Mouse (Mus musculus) thymus, postnatal 4 days (tissue): ENCODE results near the gene Lbhd2.

Experiments used
- DNase-seq: peaks from one replicate; pipeline ENCODE4 v3.0.0; 2021

Lbhd2 gene

GRCm38 (mm10) chr12:111432751-111433331 is 26.2 kb downstream of the Lbhd2 start:
- no peak for DNase-seq

- no peak for DNase-seq
These were observed 27.6 kb downstream of the Lbhd2 start for GRCm38 (mm10) chr12:111434164-111434744.

GRCm38 (mm10) chr12:111434745-111435327 is 28.2 kb downstream of the Lbhd2 start:
- DNase-seq: no peak

DNA sequence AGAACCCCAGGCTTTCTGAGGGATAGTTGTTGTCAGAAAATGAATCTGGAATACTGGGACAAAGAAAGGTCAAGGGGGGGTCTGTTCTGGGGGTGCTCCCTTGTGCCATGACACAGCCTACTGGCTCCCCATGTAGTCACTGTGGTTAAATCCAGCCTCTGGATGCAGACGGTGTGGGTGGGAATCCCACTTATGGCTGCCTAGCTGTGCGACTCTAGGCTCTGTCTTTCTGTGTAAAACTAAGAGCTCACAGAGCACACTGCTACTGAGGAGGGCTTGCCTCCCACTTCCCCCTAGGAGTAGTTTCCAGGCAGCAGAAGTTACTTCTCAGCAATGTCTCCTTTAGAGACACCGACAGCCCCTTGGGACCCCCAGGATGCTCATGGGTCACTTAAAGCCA is 29.6 kb downstream of the Lbhd2 start:
- no peak for DNase-seq

DNA sequence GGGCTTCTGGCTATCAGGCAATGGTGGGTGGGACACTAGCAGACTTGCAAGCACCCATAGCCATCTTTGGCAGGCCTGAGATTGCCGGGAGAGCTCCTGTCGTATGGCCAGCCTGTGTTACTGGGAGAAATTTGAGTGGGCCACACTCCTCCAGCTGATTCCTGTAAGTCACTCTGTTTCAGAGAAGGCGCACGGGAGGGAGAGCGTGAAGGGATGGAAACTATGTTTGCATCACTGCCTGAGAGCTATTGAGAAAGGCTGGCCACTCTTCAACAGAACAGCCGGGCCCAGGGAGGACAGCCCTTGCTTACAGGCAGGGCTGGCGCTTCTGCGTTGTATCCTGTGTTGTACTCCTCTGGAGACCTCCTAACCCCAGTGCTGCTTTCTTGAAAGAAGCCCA is 30.0 kb downstream of the Lbhd2 start:
- no peak for DNase-seq

GRCm38 (mm10) chr12:111437222-111437900 is 30.8 kb downstream of the Lbhd2 start:
- DNase-seq: no peak

GRCm38 (mm10) chr12:111438850-111439249 is 32.2 kb downstream of the Lbhd2 start:
- no peak for DNase-seq

- DNase-seq: no peak
These were observed 34.2 kb downstream of the Lbhd2 start for GRCm38 (mm10) chr12:111440701-111441373.

DNA sequence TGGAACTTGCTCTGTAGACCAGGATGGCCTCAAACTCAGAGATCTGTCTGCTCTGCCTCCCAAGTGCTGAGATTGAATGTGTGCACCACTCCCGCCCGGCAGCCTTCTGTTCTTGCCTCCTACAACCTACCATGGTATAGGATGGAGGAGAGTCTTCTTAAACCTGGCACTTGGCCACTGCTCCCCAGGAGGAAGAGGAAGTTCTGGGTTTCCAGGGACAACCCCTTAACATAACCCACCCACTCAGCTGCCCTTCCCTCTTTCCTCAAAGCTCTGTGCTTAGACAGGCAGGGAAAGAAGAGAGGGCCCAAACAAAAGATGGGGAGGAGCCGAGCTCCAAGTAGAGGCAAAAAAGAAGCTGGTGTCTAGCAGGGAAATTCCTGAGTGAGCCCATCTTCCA is 34.9 kb downstream of the Lbhd2 start:
- no peak for DNase-seq

GRCm38 (mm10) chr12:111442309-111443010 is 35.9 kb downstream of the Lbhd2 start, which contains the start of gene Tnfaip2:
Tnfaip2 (plus strand) TSS chr12:111442469.
- DNase-seq: peak; percentile 36

- no peak for DNase-seq
These were observed 36.6 kb downstream of the Lbhd2 start for GRCm38 (mm10) chr12:111443011-111443870.

DNA sequence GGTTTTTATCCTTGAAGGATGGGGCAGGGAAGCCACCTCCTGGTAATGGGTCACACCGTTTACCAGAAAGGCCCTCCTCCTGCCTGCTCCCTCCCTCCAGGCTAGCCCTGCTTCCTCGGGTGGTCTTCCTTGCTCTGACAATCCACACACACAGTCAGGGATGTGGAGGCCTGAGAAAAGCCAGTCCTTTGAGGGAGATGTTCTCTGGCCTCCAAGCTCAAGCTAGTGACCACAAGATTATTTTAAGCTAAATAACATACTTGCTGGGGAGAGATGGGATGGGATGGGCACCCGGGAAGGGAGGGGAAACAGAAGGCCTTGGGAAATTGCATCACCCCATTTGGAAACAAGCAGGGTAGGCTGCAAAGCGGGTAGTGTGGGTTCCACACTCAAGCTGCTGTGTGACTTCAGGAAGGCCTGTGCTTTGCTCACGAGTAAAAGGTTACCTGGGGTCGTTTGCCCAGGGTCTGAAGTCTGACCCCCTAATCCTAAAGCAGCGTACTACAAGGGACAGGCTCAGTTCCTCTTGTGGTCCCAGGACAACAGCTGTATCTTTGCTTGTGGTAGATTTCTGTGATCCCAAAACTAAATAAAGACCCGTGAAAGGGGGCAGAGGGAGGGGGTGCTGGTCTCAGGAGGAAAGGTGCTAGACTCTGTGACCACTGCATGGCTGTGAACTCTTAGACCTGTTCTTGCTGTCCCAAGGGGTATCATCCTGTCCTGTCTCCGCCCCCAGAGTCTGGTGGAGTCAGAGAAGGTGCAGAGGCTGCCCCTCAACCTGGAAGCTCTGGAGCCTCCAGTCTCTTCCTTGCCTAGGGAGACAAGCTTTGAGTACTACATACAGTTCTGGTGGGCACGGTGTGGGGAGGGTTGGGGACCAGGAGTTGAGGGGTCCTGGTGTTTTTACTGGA is 37.6 kb downstream of the Lbhd2 start:
- no peak for DNase-seq

GRCm38 (mm10) chr12:111445161-111445889 is 38.7 kb downstream of the Lbhd2 start:
- peak; percentile 36 for DNase-seq

- no peak for DNase-seq
These were observed 39.4 kb downstream of the Lbhd2 start for GRCm38 (mm10) chr12:111445890-111446613.

DNA sequence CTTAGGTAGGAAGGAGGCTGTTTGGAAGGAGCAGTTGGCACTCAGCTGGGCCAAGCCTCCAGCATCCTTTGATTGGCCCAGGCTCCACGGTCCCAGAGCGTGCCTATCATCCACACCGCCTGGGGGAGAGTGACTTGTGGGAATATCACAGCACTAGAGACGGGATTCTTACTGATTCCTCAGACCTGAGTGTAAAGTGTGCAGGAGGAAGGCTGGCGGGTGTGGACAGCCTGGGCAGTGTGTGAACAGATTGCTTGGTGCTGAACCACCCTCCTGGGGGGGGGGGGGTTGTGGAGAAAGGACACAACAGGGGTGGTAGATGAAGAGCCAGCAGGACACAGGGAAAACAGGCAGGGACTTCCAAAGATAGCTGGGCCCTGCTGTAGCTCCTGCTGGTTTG is 40.1 kb downstream of the Lbhd2 start:
- no peak for DNase-seq

GRCm38 (mm10) chr12:111447350-111447749 is 40.7 kb downstream of the Lbhd2 start:
- DNase-seq: no peak

- DNase-seq: no peak
These were observed 41.5 kb downstream of the Lbhd2 start for GRCm38 (mm10) chr12:111447898-111448760.
